14 mouse cellular contexts compared by ENCODE assay signal in the genomic region with DNA sequence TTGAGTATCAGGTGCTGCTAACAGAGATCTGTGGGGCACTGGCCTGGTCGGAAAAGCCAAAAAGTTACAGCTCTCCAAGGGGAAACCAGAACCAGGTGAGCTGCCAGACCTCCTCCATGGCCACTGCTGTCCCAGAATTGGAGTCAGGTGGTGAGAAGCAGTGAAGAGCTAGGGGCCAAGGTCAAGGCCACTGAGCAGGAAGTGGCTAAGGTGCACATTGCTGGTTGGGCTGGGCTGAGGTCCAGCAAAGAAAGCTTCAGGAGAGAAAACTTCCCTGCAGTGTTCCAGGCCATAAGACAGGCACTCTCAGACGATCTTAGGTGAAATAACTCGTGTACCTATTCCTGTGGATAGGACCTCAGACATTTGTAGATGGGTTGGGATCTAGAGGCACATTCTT.
"Had no signal": no experiment of that assay in that cellular context is flagged by ENCODE, and none has a peak within 500 bp of the region (broad histone marks: within the 10 kb centered on the region; RNA-seq: fewer than 3 reads in every experiment).

No protein-coding gene starts in this region.

- H3K27me3 ChIP-seq: liver, embryonic 13.5 days had no signal

- H3K9ac ChIP-seq: liver, embryonic 13.5 days had no signal

- H3K4me3 ChIP-seq: left cerebral cortex, adult 2 months; liver, embryonic 13.5 days had no signal

- H3K4me1 ChIP-seq: liver, embryonic 13.5 days had no signal

- H3K9me3 ChIP-seq: liver, embryonic 13.5 days had no signal

- H3K4me2 ChIP-seq: liver, embryonic 13.5 days; midbrain, embryonic 11.5 days had no signal

- H3K36me3 ChIP-seq: liver, embryonic 13.5 days had no signal

- DNase-seq: layer of hippocampus, postnatal 36 days; liver, embryonic 13.5 days; lung, adult 2 months; lung, postnatal 14 days; lung, postnatal 4 days; midbrain, embryonic 14.5 days; right cerebral cortex, postnatal 14 days; right cerebral cortex, postnatal 4 days; thymus, adult 18-20 months; thymus, postnatal 36 days had no signal

- H3K27ac ChIP-seq: left cerebral cortex, adult 2 months; liver, embryonic 13.5 days; stomach, postnatal 0 days had no signal

- ATAC-seq: intestine, postnatal 0 days had no signal
